Mouse (Mus musculus): ENCODE data around the gene Tmem74b.

DNA sequence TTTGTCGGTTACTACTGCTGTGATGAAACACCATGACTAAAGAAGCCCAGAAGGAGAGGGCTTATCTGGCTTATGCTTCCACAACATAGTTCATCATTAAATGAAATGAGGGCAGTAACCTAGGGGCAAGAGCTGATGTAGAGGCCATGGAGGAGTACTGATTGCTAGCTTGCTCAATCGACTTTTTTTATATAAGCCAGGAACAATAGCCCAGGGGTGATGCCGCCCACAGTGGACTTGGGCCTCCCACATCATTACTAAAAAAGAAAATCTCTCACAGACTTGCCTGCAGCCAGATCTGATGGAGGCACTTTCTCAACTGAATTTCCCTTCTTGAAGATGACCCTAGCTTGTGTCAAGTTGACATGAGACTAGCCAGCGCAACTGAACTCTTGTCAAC lies 18.8 kb upstream of the Tmem74b start:
- TF ChIP-seq CTCF (IDR thresholded peaks at IDR 0.05; ENCODE audit: low read depth, low read length) (no peak), POLR2A (IDR thresholded peaks at IDR 0.05; ENCODE audit: extremely low read depth, insufficient read depth, low read length) (no peak)

Measured in liver, adult 2 months (tissue).